Mouse (Mus musculus) stomach, embryonic 16.5 days (tissue): Measurements from ENCODE around the gene Pxt1. TPM values are rescaled to one million over a fixed set of nuclear protein-coding genes. Genes with fewer than 3 reads are reported as not detected.
A peak's percentile ranks its signal among the peaks of the same experiment; 100 is the strongest.
"Not testable (repeated sequence)": the region's sequence is repeated elsewhere in the genome, so short reads cannot be mapped to it uniquely, and the experiment has no call there.

Experiments used
- ATAC-seq: fragments of 200-750 bp; cut with Nextera tagmentation; 2 replicates; pipeline ENCODE4 v1.8.0; 2017; ENCODE audit warnings: moderate number of reproducible peaks, moderate TSS enrichment; ENCODE audit not compliant: insufficient read depth, low FRiP score
- H3K27ac ChIP-seq: fragments of 300-500 bp; sonication (generic); 2 replicates; pipeline ENCODE4 v1.5.1; 2014; ENCODE audit warnings: low read length
- H3K27me3 ChIP-seq: fragments of 300-500 bp; sonication (generic); 2 replicates; pipeline ENCODE4 v1.6.1; 2014; ENCODE audit warnings: low read length, control low read depth, mixed read lengths; ENCODE audit not compliant: control insufficient read depth, insufficient read depth
- H3K36me3 ChIP-seq: fragments of 300-500 bp; sonication (generic); 2 replicates; pipeline ENCODE4 v1.6.1; 2014; ENCODE audit warnings: low read length; ENCODE audit not compliant: control insufficient read depth, insufficient read depth
- H3K4me1 ChIP-seq: fragments of 300-500 bp; sonication (generic); 2 replicates; pipeline ENCODE4 v1.6.1; 2014; ENCODE audit warnings: low read length, control low read depth, mixed read lengths; ENCODE audit not compliant: control insufficient read depth, insufficient read depth
- H3K4me2 ChIP-seq: fragments of 300-500 bp; sonication (generic); 2 replicates; pipeline ENCODE4 v1.6.1; 2014; ENCODE audit warnings: low read depth, low read length, mixed read lengths
- H3K4me3 ChIP-seq: fragments of 300-500 bp; sonication (generic); replicated peaks from 2 replicates; pipeline ENCODE4 v1.5.1; 2014; ENCODE audit warnings: mild to moderate bottlenecking, low read length
- H3K9ac ChIP-seq: fragments of 300-500 bp; sonication (generic); 2 replicates; pipeline ENCODE4 v1.6.1; 2014; ENCODE audit warnings: low read length
- H3K9me3 ChIP-seq: fragments of 300-500 bp; sonication (generic); replicated peaks from 2 replicates; pipeline ENCODE4 v1.6.1; 2016; ENCODE audit warnings: low read length, control low read depth; ENCODE audit not compliant: control insufficient read depth
- WGBS: fragments of 180-500 bp; shearing (Covaris S2); extraction: QIAGEN DNeasy Blood & Tissue Kit; methylation state at CpG from one replicate; pipeline ENCODE4 v1.1.7; 2014; 5-methylcytosine and 5-hydroxymethylcytosine counted together
- polyA plus RNA-seq: library from polyadenylated mRNA; unstranded; fragments of >200 nt; fragmentation: Nextera tagmentation; extraction: Ambion mirVana; gene quantifications from 2 replicates; pipeline ENCODE4 v1.2.1, GENCODE M21; 2015

Pxt1 gene
- 0.21 TPM in 1 of 2 replicates, not detected in the other for polyA plus RNA-seq

DNA sequence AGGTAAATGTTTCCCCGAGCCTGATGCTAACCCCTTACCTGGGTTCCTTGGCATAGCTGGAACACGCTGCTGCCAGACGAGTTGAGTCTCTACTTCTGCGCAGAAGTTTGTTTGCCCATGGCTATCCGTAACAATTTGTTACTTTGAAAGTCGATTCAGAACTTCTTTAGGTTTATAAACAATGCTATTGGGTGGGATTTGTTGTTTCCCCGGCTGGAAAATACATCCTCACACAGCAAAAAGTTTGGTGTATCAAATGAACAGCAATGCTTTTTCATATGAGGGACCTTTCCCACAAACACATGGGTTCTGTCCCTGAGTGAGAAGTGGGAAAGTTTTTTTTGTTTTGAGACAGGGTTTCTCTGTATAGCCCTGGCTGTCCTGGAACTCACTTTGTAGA lies at the start of gene Pxt1:
Gene Pxt1, minus strand, starts transcription at position 101 of the 400 bp plus-strand sequence.
- H3K4me2 ChIP-seq = no peak within 1 kb of the TSS
- H3K36me3 ChIP-seq = no peaks in the 10 kb centered on the region
- no peaks in the 10 kb centered on the region for H3K27me3 ChIP-seq
- no peaks in the 10 kb centered on the region for H3K4me1 ChIP-seq
- 78% methylated on average over 7 of the region's 7 CpGs for WGBS
- no peak within 1 kb of the TSS for H3K4me3 ChIP-seq
- no peak within 1 kb of the TSS for H3K27ac ChIP-seq
- no peak within 1 kb of the TSS for H3K9ac ChIP-seq
- H3K9me3 ChIP-seq = 0 out of 2 replicates have a peak, but pooled peaks cover 6% of the 10 kb centered on the region
- ATAC-seq = no peak

DNA sequence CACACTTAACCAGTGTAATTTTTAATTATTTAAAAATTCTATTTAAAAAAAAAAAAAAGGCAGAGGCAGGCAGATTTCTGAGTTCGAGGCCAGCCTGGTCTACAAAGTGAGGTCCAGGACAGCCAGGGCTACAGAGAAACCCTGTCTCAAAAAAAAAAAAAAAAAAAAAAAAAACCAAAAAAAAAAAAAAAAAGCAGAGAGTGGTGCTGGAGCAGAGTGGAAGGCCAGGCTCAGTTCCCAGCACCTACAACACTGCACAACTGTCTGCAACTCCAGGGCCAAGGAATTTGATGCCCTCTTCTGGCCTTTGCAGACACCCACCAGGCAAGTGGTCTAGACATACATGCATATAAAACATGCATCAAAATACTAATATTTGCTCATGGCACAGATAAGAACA lies 49.4 kb upstream of the Pxt1 start:
- not testable (repeated sequence) for H3K4me1 ChIP-seq, H3K9me3 ChIP-seq, H3K4me2 ChIP-seq, H3K4me3 ChIP-seq, H3K27ac ChIP-seq, H3K9ac ChIP-seq, H3K27me3 ChIP-seq, ATAC-seq, H3K36me3 ChIP-seq
- WGBS = 92% methylated on average over 1 of the region's 1 CpGs

DNA sequence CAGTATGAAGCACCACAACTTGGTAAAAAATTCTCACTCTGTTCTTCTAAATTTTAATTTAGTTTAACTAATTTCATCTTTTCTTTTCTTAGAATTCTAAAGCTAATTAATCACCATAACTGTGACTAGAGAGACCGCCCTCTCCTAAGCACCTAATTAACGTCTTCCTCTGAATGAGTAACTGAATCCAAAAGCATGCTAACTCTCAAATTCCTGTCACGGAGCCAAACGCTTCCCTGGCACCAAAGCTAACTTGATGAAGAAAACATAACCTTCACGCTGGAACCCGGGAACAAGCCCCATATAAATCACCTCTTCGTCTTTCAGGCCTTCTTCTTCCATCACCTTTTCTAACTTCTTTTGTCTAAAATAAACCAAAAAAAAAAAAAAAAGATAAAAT lies 48.5 kb upstream of the Pxt1 start:
- no peak overlapping the region for H3K9ac ChIP-seq
- H3K4me1 ChIP-seq = 0 out of 2 replicates have a peak, but pooled peaks cover 4% of the 10 kb centered on the region
- no peak overlapping the region for H3K4me2 ChIP-seq
- 50% methylated on average over 7 of the region's 7 CpGs for WGBS
- H3K4me3 ChIP-seq = no peak overlapping the region
- no peak overlapping the region for H3K27ac ChIP-seq
- H3K36me3 ChIP-seq = peaks cover 11% of the 10 kb centered on the region; the same call in 1 of the 2 replicates
- no peaks in the 10 kb centered on the region for H3K27me3 ChIP-seq
- ATAC-seq = no peak
- no peaks in the 10 kb centered on the region for H3K9me3 ChIP-seq

DNA sequence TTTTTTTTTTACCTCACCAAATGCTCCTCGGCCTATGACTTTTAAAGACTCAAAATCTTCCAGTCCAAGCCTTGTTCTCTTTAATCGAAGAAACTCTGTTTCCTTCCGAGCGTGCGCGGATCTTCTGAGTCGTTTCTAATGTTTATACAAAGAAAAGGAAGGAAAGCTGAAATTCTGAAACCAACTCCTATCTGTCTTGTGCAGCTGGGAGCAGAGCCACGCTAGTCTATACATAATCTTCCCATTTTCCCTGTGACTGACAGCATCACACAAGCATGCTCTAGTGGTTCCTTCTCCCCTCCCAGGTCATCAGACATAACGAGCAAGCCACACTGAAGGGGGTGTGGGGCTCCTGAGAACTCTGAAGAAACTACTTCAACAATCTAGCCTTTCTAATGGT lies 47.6 kb upstream of the Pxt1 start:
- H3K27ac ChIP-seq = peak overlapping the region; percentile 18; the same call in 1 of the 2 replicates

DNA sequence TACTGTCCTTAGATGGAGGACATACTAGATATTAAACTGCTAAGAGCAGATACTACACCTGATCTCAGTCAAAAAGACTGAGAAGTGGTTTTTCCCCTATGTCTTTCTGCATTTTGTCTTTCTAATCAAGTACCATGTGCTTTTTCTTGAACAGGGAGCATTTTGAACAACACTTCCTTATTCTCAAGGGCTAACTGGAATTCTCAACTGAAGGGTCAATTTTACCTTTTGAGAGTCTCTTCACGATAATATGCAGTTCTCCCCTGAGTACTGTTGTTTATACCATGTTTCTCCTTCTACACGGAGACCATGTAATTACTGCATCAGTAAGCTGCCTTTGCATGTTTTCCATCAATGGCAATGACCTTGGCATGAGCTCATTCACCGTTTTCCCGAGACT lies 46.4 kb upstream of the Pxt1 start:
- Histone ChIP-seq H3K27ac (no peak overlapping the region), H3K4me3 (no peak overlapping the region), H3K9me3 (no peaks in the 10 kb centered on the region), H3K36me3 (peaks cover 15% of the 10 kb centered on the region), H3K4me2 (no peak overlapping the region), H3K9ac (no peak overlapping the region), H3K4me1 (0 out of 2 replicates have a peak, but pooled peaks cover 4% of the 10 kb centered on the region), H3K27me3 (no peaks in the 10 kb centered on the region)
- no peak for ATAC-seq
- WGBS = 74% methylated on average over 4 of the region's 4 CpGs

More for the DNA sequence above, 47.6 kb upstream of the Pxt1 start:
- WGBS = 64% methylated on average over 9 of the region's 9 CpGs
- 0 out of 2 replicates have a peak, but pooled peaks cover 4% of the 10 kb centered on the region for H3K4me1 ChIP-seq
- H3K4me2 ChIP-seq = no peak overlapping the region
- H3K27me3 ChIP-seq = no peaks in the 10 kb centered on the region
- peaks cover 15% of the 10 kb centered on the region for H3K36me3 ChIP-seq
- no peaks in the 10 kb centered on the region for H3K9me3 ChIP-seq
- H3K4me3 ChIP-seq = no peak overlapping the region
- no peak overlapping the region for H3K9ac ChIP-seq
- ATAC-seq = no peak

DNA sequence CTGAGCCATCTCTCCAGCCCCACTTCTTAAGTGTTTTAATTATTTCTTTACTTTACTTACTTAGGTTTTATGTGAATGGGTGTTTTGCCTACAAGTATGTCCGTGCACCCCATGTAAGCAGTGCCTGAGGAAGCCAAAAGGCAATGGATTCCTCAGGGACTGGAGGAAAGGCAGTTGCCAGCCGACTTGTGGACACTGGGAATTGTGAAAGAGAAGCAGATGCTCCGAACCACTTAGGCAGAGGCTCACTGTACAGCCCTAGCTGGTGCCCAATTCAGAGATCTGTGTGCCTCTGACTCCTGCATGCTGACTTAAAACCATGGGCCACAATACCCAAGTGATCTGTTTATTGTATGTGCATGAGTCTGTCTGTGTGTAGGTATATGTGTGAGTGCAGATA lies 45.4 kb upstream of the Pxt1 start:
- WGBS = 85% methylated on average over 3 of the region's 3 CpGs
- ATAC-seq = no peak
- no peak overlapping the region for H3K9ac ChIP-seq

DNA sequence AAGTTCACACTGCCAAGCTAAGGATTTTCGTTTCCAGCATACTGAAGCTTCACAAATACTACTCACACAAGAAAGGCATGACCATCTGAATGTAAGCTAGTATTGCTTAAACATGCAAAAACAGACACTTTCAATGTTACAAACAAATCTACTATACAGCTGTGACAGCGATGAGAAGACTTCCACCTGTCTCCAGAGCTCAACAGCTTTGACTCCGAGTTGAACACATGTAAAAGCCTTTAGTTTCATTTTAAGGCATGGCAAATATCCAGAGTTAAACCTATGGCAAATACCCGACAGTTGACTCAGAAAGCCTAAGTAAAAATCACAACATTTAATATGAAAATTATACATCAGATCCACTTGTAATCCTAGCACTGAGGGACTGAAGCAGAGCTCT lies 44.7 kb upstream of the Pxt1 start:
- no peak overlapping the region for H3K4me3 ChIP-seq
- H3K36me3 ChIP-seq = peaks cover 15% of the 10 kb centered on the region
- H3K9me3 ChIP-seq = no peaks in the 10 kb centered on the region
- H3K27me3 ChIP-seq = no peaks in the 10 kb centered on the region
- peak overlapping the region; percentile 43; the same call in 1 of the 2 replicates for H3K27ac ChIP-seq
- 56% methylated on average over 4 of the region's 4 CpGs for WGBS
- no peak for ATAC-seq
- no peak overlapping the region for H3K4me2 ChIP-seq
- 0 out of 2 replicates have a peak, but pooled peaks cover 4% of the 10 kb centered on the region for H3K4me1 ChIP-seq
- no peak overlapping the region for H3K9ac ChIP-seq

More for the DNA sequence above, 45.4 kb upstream of the Pxt1 start:
- H3K4me1 ChIP-seq = 0 out of 2 replicates have a peak, but pooled peaks cover 4% of the 10 kb centered on the region
- H3K27me3 ChIP-seq = no peaks in the 10 kb centered on the region
- no peak overlapping the region for H3K4me3 ChIP-seq
- no peak overlapping the region for H3K4me2 ChIP-seq
- no peak overlapping the region for H3K27ac ChIP-seq
- peaks cover 15% of the 10 kb centered on the region for H3K36me3 ChIP-seq
- no peaks in the 10 kb centered on the region for H3K9me3 ChIP-seq

DNA sequence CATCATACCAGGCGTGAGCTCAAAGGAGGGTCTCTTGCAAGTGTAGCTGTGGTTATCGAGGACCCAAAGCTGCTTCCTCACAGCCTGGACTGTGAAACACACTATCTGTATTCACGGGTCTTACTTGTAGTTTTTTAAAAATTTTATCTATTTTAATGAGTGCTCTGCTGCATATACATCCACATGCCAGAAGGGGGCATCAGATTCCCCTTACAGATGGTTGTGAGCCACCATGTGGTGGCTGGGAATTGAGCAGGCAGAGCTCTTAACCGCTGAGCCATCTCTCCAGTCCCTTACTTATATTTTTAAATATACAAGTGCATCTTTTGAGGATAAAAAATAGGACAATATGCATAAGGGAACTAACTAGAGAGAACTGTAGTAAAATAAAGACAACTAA lies 44.1 kb upstream of the Pxt1 start:
- peaks cover 15% of the 10 kb centered on the region for H3K36me3 ChIP-seq
- 68% methylated on average over 4 of the region's 4 CpGs for WGBS
- H3K9ac ChIP-seq = no peak overlapping the region
- ATAC-seq = no peak
- no peaks in the 10 kb centered on the region for H3K27me3 ChIP-seq
- no peaks in the 10 kb centered on the region for H3K9me3 ChIP-seq
- no peak overlapping the region for H3K27ac ChIP-seq
- no peak overlapping the region for H3K4me2 ChIP-seq
- H3K4me3 ChIP-seq = no peak overlapping the region
- 0 out of 2 replicates have a peak, but pooled peaks cover 4% of the 10 kb centered on the region for H3K4me1 ChIP-seq

DNA sequence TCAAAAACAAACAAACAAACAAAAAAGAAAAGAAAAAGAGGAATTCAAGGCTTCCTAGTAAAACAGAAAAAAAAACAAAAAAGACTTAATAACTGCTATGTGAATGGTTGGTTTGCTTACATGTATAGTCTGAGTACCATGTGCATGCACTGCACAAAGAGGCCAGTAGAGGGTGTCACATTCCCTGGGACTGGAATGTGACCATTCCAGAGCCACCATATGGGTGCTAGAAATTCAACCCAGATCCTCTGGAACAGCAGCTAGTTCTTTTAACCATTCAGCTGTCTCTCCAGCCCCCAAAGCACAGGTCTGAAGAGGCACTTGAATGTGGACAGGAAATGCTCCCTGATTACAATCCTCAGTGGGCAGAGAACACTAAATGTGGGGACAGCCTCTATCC lies 43.2 kb upstream of the Pxt1 start:
- H3K9me3 ChIP-seq = no peaks in the 10 kb centered on the region
- H3K4me2 ChIP-seq = no peak overlapping the region
- 0 out of 2 replicates have a peak, but pooled peaks cover 2% of the 10 kb centered on the region for H3K4me1 ChIP-seq
- H3K36me3 ChIP-seq = peaks cover 18% of the 10 kb centered on the region
- H3K27me3 ChIP-seq = no peaks in the 10 kb centered on the region
- no peak overlapping the region for H3K27ac ChIP-seq
- H3K4me3 ChIP-seq = no peak overlapping the region
- no peak for ATAC-seq
- no peak overlapping the region for H3K9ac ChIP-seq
